Mouse (Mus musculus) liver, embryonic 16.5 days (tissue): Measurements from ENCODE around the gene Ints1. TPM values are rescaled to one million over a fixed set of nuclear protein-coding genes. Genes with fewer than 3 reads are reported as not detected.
A peak's percentile ranks its signal among the peaks of the same experiment; 100 is the strongest.

ENCODE experiments used
- ATAC-seq: fragments of 200-750 bp; cut with Nextera tagmentation; 2 replicates; pipeline ENCODE4 v1.8.0; 2017; ENCODE audit warnings: low read depth, mild to moderate bottlenecking, moderate number of reproducible peaks, moderate library complexity
- H3K27ac ChIP-seq: fragments of 300-500 bp; sonication (generic); 2 replicates; pipeline ENCODE4 v1.5.1; 2014; ENCODE audit warnings: mild to moderate bottlenecking, low read length
- H3K27me3 ChIP-seq: fragments of 300-500 bp; sonication (generic); 2 replicates; pipeline ENCODE4 v1.6.1; 2014; ENCODE audit warnings: low read depth, low read length, mixed read lengths; ENCODE audit not compliant: control insufficient read depth, insufficient read depth
- H3K36me3 ChIP-seq: fragments of 300-500 bp; sonication (generic); 2 replicates; pipeline ENCODE4 v1.6.1; 2014; ENCODE audit warnings: mild to moderate bottlenecking; ENCODE audit not compliant: control insufficient read depth, insufficient read depth
- H3K4me1 ChIP-seq: fragments of 300-500 bp; sonication (generic); 2 replicates; pipeline ENCODE4 v1.6.1; 2014; ENCODE audit warnings: low read depth, low read length, mixed read lengths; ENCODE audit not compliant: control insufficient read depth
- H3K4me2 ChIP-seq: fragments of 300-500 bp; sonication (generic); 2 replicates; pipeline ENCODE4 v1.6.1; 2014; ENCODE audit warnings: low read depth, low read length, mixed read lengths
- H3K4me3 ChIP-seq: fragments of 300-500 bp; sonication (generic); 2 replicates; pipeline ENCODE4 v1.5.1; 2014; ENCODE audit warnings: low read depth, mild to moderate bottlenecking, low read length
- H3K9ac ChIP-seq: fragments of 300-500 bp; sonication (generic); 2 replicates; pipeline ENCODE4 v1.6.1; 2014; ENCODE audit warnings: low read depth, low read length
- H3K9me3 ChIP-seq: fragments of 300-500 bp; sonication (generic); replicated peaks from 2 replicates; pipeline ENCODE4 v1.6.1; 2016; ENCODE audit warnings: low read length; ENCODE audit not compliant: control insufficient read depth
- WGBS: fragments of 180-500 bp; shearing (Covaris S2); extraction: QIAGEN DNeasy Blood & Tissue Kit; methylation state at CpG from one replicate; pipeline ENCODE4 v1.1.7; 2014; ENCODE audit not compliant: insufficient replicate concordance; 5-methylcytosine and 5-hydroxymethylcytosine counted together
- polyA plus RNA-seq: library from polyadenylated mRNA; unstranded; fragments of >200 nt; fragmentation: Nextera tagmentation; extraction: Ambion mirVana; gene quantifications from 2 replicates; pipeline ENCODE4 v1.2.1, GENCODE M21; 2015

Gene Ints1
- polyA plus RNA-seq, 1 experiment from 2014 or later: 11.2 TPM

DNA sequence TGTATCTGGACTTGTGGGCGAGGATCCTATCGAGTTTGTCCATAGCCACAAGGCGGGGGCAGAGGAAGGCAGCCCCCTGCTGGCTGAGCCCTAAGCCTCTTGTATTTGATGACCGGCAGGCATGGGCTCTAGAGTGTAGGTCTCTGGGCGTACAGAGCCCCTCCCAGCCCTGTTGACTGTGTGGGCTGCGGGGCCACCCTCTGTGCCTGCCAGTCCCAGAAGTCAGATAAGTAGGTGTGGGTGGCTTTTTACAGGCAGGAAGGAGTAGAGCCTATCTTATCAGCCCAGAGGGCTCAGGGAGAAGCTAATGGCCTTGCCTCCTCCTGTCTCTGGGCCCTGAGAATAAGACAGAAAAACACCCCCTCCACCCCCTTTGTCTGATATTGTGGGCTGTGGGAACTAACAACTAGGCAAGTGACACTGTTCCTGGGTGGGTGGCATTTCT is 28.7 kb upstream of the Ints1 start:
- Histone ChIP-seq H3K4me1 (peaks cover 52% of the 10 kb centered on the region), H3K4me3 (peak overlapping the region; percentile 37), H3K27ac (peak overlapping the region; percentile 99), H3K4me2 (peak overlapping the region; percentile 61), H3K27me3 (no peaks in the 10 kb centered on the region), H3K36me3 (peaks cover 38% of the 10 kb centered on the region), H3K9me3 (no peaks in the 10 kb centered on the region; the same call in 1 of the 2 replicates), H3K9ac (peak overlapping the region; percentile 75)
- peak; percentile 94 for ATAC-seq
- WGBS: under 1% methylated on average over 6 of the region's 6 CpGs

GRCm38 (mm10) chr5:139803601-139804102 is 28.2 kb upstream of the Ints1 start:
- Histone ChIP-seq H3K4me2 (peak overlapping the region; percentile 61), H3K9ac (peak overlapping the region; percentile 67), H3K27ac (peak overlapping the region; percentile 99), H3K4me1 (peaks cover 52% of the 10 kb centered on the region), H3K9me3 (no peaks in the 10 kb centered on the region; the same call in 1 of the 2 replicates), H3K27me3 (no peaks in the 10 kb centered on the region), H3K36me3 (peaks cover 43% of the 10 kb centered on the region), H3K4me3 (peak overlapping the region; percentile 37)
- ATAC-seq: peak; percentile 55
- WGBS: 6% methylated on average over 12 of the region's 12 CpGs

GRCm38 (mm10) chr5:139803165-139803564 is 27.7 kb upstream of the Ints1 start:
- Histone ChIP-seq H3K9me3 (no peaks in the 10 kb centered on the region; the same call in 1 of the 2 replicates), H3K4me1 (peaks cover 55% of the 10 kb centered on the region), H3K27ac (peak overlapping the region; percentile 99), H3K27me3 (no peaks in the 10 kb centered on the region), H3K9ac (peak overlapping the region; percentile 67), H3K4me2 (peak overlapping the region; percentile 61), H3K36me3 (peaks cover 46% of the 10 kb centered on the region), H3K4me3 (peak overlapping the region; percentile 37)
- 57% methylated on average over 8 of the region's 8 CpGs for WGBS
- ATAC-seq: peak; percentile 26

DNA sequence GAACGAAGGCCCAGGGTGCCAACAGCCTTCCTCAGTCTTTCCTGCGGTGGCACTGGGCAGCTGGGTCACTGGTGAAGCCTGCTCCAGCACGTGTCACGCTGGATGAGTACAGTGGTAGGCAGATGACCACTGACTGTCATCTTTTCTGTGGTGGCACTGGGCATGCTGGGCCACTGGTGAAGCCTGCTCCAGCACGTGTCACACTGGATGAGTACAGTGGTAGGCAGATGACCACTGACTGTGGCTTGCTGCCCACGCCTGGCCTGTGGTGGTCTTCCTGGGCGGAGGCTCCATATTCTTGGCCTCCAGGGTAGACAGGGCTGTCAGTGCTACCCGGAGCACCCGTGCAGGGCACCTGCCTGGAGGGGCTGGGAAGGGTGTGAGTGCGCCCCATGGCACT is 26.4 kb upstream of the Ints1 start:
- no peak overlapping the region for H3K4me2 ChIP-seq
- H3K27ac ChIP-seq: peak overlapping the region; percentile 99
- 87% methylated on average over 10 of the region's 10 CpGs for WGBS
- no peak overlapping the region for H3K9ac ChIP-seq
- H3K4me1 ChIP-seq: peaks cover 62% of the 10 kb centered on the region
- H3K36me3 ChIP-seq: peaks cover 46% of the 10 kb centered on the region
- H3K4me3 ChIP-seq: no peak overlapping the region
- no peaks in the 10 kb centered on the region for H3K27me3 ChIP-seq
- H3K9me3 ChIP-seq: no peaks in the 10 kb centered on the region; the same call in 1 of the 2 replicates
- no peak for ATAC-seq

GRCm38 (mm10) chr5:139801231-139801630 is 25.8 kb upstream of the Ints1 start:
- H3K27ac ChIP-seq: peak overlapping the region; percentile 42; the same call in 1 of the 2 replicates
- no peak overlapping the region for H3K4me2 ChIP-seq
- 90% methylated on average over 8 of the region's 8 CpGs for WGBS
- H3K4me1 ChIP-seq: peaks cover 61% of the 10 kb centered on the region
- no peak overlapping the region for H3K9ac ChIP-seq
- no peak overlapping the region for H3K4me3 ChIP-seq
- no peaks in the 10 kb centered on the region for H3K27me3 ChIP-seq
- ATAC-seq: no peak
- H3K36me3 ChIP-seq: peaks cover 48% of the 10 kb centered on the region
- no peaks in the 10 kb centered on the region for H3K9me3 ChIP-seq

GRCm38 (mm10) chr5:139799801-139800590 is 24.5 kb upstream of the Ints1 start:
- Histone ChIP-seq H3K36me3 (peaks cover 51% of the 10 kb centered on the region), H3K4me2 (no peak overlapping the region), H3K9me3 (no peaks in the 10 kb centered on the region), H3K4me1 (peaks cover 61% of the 10 kb centered on the region), H3K9ac (no peak overlapping the region), H3K4me3 (no peak overlapping the region), H3K27ac (no peak overlapping the region), H3K27me3 (no peaks in the 10 kb centered on the region)
- ATAC-seq: no peak
- 92% methylated on average over 33 of the region's 33 CpGs for WGBS

- Histone ChIP-seq H3K4me3 (no peak overlapping the region), H3K9ac (no peak overlapping the region), H3K27me3 (no peaks in the 10 kb centered on the region), H3K4me1 (peaks cover 62% of the 10 kb centered on the region), H3K4me2 (no peak overlapping the region), H3K9me3 (no peaks in the 10 kb centered on the region), H3K27ac (no peak overlapping the region), H3K36me3 (peaks cover 55% of the 10 kb centered on the region)
- no peak for ATAC-seq
- WGBS: 92% methylated on average over 9 of the region's 9 CpGs
Observed at GRCm38 (mm10) chr5:139799041-139799440, 23.6 kb upstream of the Ints1 start.

DNA sequence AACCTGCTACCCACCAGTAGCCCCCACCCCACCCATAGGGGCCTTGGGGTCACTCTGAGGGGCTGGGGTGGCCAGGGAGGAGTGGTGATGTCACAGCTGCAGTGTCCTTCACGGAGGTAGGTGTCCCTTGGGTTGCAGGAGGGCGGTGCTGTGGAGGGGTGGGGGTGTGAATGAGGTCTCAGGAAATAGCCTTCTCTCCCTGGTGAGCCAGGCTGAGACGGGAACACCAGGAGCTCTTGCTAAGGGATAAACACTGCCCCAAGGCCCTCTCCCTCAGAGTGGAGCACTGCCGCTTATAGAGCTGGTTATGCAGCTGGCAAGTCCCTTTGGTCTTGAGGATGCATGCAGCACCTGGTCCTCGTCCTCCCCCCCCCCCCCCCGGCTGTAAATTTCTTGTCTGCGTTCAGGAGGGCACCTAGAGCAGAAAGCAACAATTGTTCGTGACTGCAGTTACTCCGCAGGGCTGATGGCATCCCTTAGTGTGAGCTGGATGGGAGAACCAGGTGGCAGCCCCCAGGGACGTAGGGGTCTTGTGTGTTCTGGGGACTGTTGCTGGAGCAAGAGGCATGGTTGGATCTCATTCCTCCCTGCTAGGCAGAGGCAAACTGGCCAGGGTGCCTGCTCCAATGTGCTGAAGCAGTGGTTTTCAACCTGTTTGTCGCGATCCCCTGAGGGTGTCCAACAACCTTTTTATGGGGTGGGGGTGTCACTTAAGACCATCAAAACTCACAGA is 22.9 kb upstream of the Ints1 start:
- Histone ChIP-seq H3K36me3 (peaks cover 55% of the 10 kb centered on the region), H3K4me3 (no peak overlapping the region), H3K4me1 (peaks cover 62% of the 10 kb centered on the region), H3K27ac (no peak overlapping the region), H3K9ac (no peak overlapping the region), H3K9me3 (no peaks in the 10 kb centered on the region), H3K4me2 (no peak overlapping the region), H3K27me3 (no peaks in the 10 kb centered on the region)
- no peak for ATAC-seq
- WGBS: 80% methylated on average over 12 of the region's 12 CpGs
